Mouse (Mus musculus): ENCODE measurements around the gene Usp3. TPM values are rescaled to one million over a fixed set of nuclear protein-coding genes. Genes with fewer than 3 reads are reported as not detected.

The Usp3 gene
- polyA plus RNA-seq, 1 experiment from 2014 or later, result 104 TPM

- 76% methylated on average over 12 of the region's 12 CpGs for WGBS
- H3K36me3 ChIP-seq (ENCODE audit: control insufficient read depth, insufficient read depth, low read length), result no peaks in the 10 kb centered on the region
- no peak overlapping the region for H3K9ac ChIP-seq (ENCODE audit: low read length)
- no peaks in the 10 kb centered on the region for H3K27me3 ChIP-seq (ENCODE audit: control insufficient read depth, insufficient read depth, low read length)
- H3K4me2 ChIP-seq, result no peak overlapping the region
- H3K4me1 ChIP-seq (ENCODE audit: control insufficient read depth, insufficient read depth, low read length), result no peaks in the 10 kb centered on the region
- H3K9me3 ChIP-seq (ENCODE audit: control insufficient read depth, low read length), result no peaks in the 10 kb centered on the region
- no peak overlapping the region for H3K27ac ChIP-seq (ENCODE audit: low read depth, low read length)
- DNase-seq (ENCODE audit: low spot score, missing footprints) (no peak), ATAC-seq (ENCODE audit: low FRiP score) (no peak)
- H3K4me3 ChIP-seq (ENCODE audit: low read depth, low read length), result no peak overlapping the region
These were observed 13.9 kb upstream of the Usp3 start for GRCm38 (mm10) chr9:66606851-66607250.

GRCm38 (mm10) chr9:66605876-66606750 is 13.2 kb upstream of the Usp3 start:
- no peaks in the 10 kb centered on the region for H3K4me1 ChIP-seq (ENCODE audit: control insufficient read depth, insufficient read depth, low read length)
- H3K4me2 ChIP-seq, result no peak overlapping the region
- DNase-seq (ENCODE audit: low spot score, missing footprints), result no peak
- ATAC-seq (ENCODE audit: low FRiP score), result no peak
- H3K9me3 ChIP-seq (ENCODE audit: control insufficient read depth, low read length), result no peaks in the 10 kb centered on the region
- no peak overlapping the region for H3K27ac ChIP-seq (ENCODE audit: low read depth, low read length)
- no peaks in the 10 kb centered on the region for H3K27me3 ChIP-seq (ENCODE audit: control insufficient read depth, insufficient read depth, low read length)
- no peaks in the 10 kb centered on the region for H3K36me3 ChIP-seq (ENCODE audit: control insufficient read depth, insufficient read depth, low read length)
- H3K4me3 ChIP-seq (ENCODE audit: low read depth, low read length), result no peak overlapping the region
- 89% methylated on average over 13 of the region's 13 CpGs for WGBS
- H3K9ac ChIP-seq (ENCODE audit: low read length), result no peak overlapping the region

- H3K4me3 ChIP-seq (ENCODE audit: low read depth, low read length), result no peak overlapping the region
- H3K36me3 ChIP-seq (ENCODE audit: control insufficient read depth, insufficient read depth, low read length), result no peaks in the 10 kb centered on the region
- WGBS, result 88% methylated on average over 8 of the region's 8 CpGs
- DNase-seq (ENCODE audit: low spot score, missing footprints) (no peak), ATAC-seq (ENCODE audit: low FRiP score) (no peak)
- H3K9ac ChIP-seq (ENCODE audit: low read length), result no peak overlapping the region
- no peak overlapping the region for H3K27ac ChIP-seq (ENCODE audit: low read depth, low read length)
- no peaks in the 10 kb centered on the region for H3K9me3 ChIP-seq (ENCODE audit: control insufficient read depth, low read length)
- H3K4me1 ChIP-seq (ENCODE audit: control insufficient read depth, insufficient read depth, low read length), result peaks cover 2% of the 10 kb centered on the region; the same call in 1 of the 2 replicates
- H3K27me3 ChIP-seq (ENCODE audit: control insufficient read depth, insufficient read depth, low read length), result no peaks in the 10 kb centered on the region
- H3K4me2 ChIP-seq, result no peak overlapping the region
These were observed 11.6 kb upstream of the Usp3 start for GRCm38 (mm10) chr9:66604349-66605206.

- Histone ChIP-seq H3K27ac (ENCODE audit: low read depth, low read length) (no peak overlapping the region), H3K9me3 (ENCODE audit: control insufficient read depth, low read length) (no peaks in the 10 kb centered on the region), H3K4me2 (no peak overlapping the region), H3K4me1 (ENCODE audit: control insufficient read depth, insufficient read depth, low read length) (peaks cover 3% of the 10 kb centered on the region; the same call in 1 of the 2 replicates), H3K9ac (ENCODE audit: low read length) (no peak overlapping the region), H3K27me3 (ENCODE audit: control insufficient read depth, insufficient read depth, low read length) (no peaks in the 10 kb centered on the region), H3K36me3 (ENCODE audit: control insufficient read depth, insufficient read depth, low read length) (no peaks in the 10 kb centered on the region), H3K4me3 (ENCODE audit: low read depth, low read length) (no peak overlapping the region)
- no peak for DNase-seq (ENCODE audit: low spot score, missing footprints)
- 94% methylated on average over 1 of the region's 1 CpGs for WGBS
- ATAC-seq (ENCODE audit: low FRiP score), result no peak
These were observed 11.0 kb upstream of the Usp3 start for GRCm38 (mm10) chr9:66603907-66604306.

- Histone ChIP-seq H3K4me1 (ENCODE audit: control insufficient read depth, insufficient read depth, low read length) (peaks cover 3% of the 10 kb centered on the region; the same call in 1 of the 2 replicates), H3K4me3 (ENCODE audit: low read depth, low read length) (no peak overlapping the region), H3K36me3 (ENCODE audit: control insufficient read depth, insufficient read depth, low read length) (no peaks in the 10 kb centered on the region), H3K27me3 (ENCODE audit: control insufficient read depth, insufficient read depth, low read length) (no peaks in the 10 kb centered on the region), H3K9me3 (ENCODE audit: control insufficient read depth, low read length) (no peaks in the 10 kb centered on the region), H3K9ac (ENCODE audit: low read length) (no peak overlapping the region), H3K27ac (ENCODE audit: low read depth, low read length) (no peak overlapping the region), H3K4me2 (no peak overlapping the region)
- WGBS, result 96% methylated on average over 2 of the region's 2 CpGs
- no peak for DNase-seq (ENCODE audit: low spot score, missing footprints)
- no peak for ATAC-seq (ENCODE audit: low FRiP score)
These were observed 8.1 kb upstream of the Usp3 start for GRCm38 (mm10) chr9:66601006-66601405.

GRCm38 (mm10) chr9:66600551-66600950 is 7.6 kb upstream of the Usp3 start:
- Histone ChIP-seq H3K9me3 (ENCODE audit: control insufficient read depth, low read length) (no peaks in the 10 kb centered on the region), H3K4me2 (no peak overlapping the region), H3K4me3 (ENCODE audit: low read depth, low read length) (no peak overlapping the region), H3K36me3 (ENCODE audit: control insufficient read depth, insufficient read depth, low read length) (no peaks in the 10 kb centered on the region), H3K27ac (ENCODE audit: low read depth, low read length) (no peak overlapping the region), H3K4me1 (ENCODE audit: control insufficient read depth, insufficient read depth, low read length) (peaks cover 3% of the 10 kb centered on the region; the same call in 1 of the 2 replicates), H3K9ac (ENCODE audit: low read length) (no peak overlapping the region), H3K27me3 (ENCODE audit: control insufficient read depth, insufficient read depth, low read length) (no peaks in the 10 kb centered on the region)
- ATAC-seq (ENCODE audit: low FRiP score) (no peak), DNase-seq (ENCODE audit: low spot score, missing footprints) (no peak)
- 74% methylated on average over 2 of the region's 2 CpGs for WGBS

- ATAC-seq (ENCODE audit: low FRiP score) (no peak), DNase-seq (ENCODE audit: low spot score, missing footprints) (peak; percentile 90)
- H3K4me1 ChIP-seq (ENCODE audit: control insufficient read depth, insufficient read depth, low read length), result peaks cover 3% of the 10 kb centered on the region; the same call in 1 of the 2 replicates
- H3K4me3 ChIP-seq (ENCODE audit: low read depth, low read length), result no peak overlapping the region
- no peaks in the 10 kb centered on the region for H3K9me3 ChIP-seq (ENCODE audit: control insufficient read depth, low read length)
- WGBS, result 3% methylated on average over 4 of the region's 4 CpGs
- H3K36me3 ChIP-seq (ENCODE audit: control insufficient read depth, insufficient read depth, low read length), result no peaks in the 10 kb centered on the region
- H3K27ac ChIP-seq (ENCODE audit: low read depth, low read length), result no peak overlapping the region
- H3K27me3 ChIP-seq (ENCODE audit: control insufficient read depth, insufficient read depth, low read length), result peaks cover 2% of the 10 kb centered on the region; the same call in 1 of the 2 replicates
- no peak overlapping the region for H3K9ac ChIP-seq (ENCODE audit: low read length)
- no peak overlapping the region for H3K4me2 ChIP-seq
These were observed 6.6 kb upstream of the Usp3 start for GRCm38 (mm10) chr9:66599577-66599976.

- Histone ChIP-seq H3K4me3 (ENCODE audit: low read depth, low read length) (no peak overlapping the region), H3K9me3 (ENCODE audit: control insufficient read depth, low read length) (no peaks in the 10 kb centered on the region), H3K27ac (ENCODE audit: low read depth, low read length) (no peak overlapping the region), H3K9ac (ENCODE audit: low read length) (no peak overlapping the region), H3K4me2 (no peak overlapping the region), H3K27me3 (ENCODE audit: control insufficient read depth, insufficient read depth, low read length) (peaks cover 2% of the 10 kb centered on the region; the same call in 1 of the 2 replicates), H3K4me1 (ENCODE audit: control insufficient read depth, insufficient read depth, low read length) (peaks cover 3% of the 10 kb centered on the region; the same call in 1 of the 2 replicates), H3K36me3 (ENCODE audit: control insufficient read depth, insufficient read depth, low read length) (no peaks in the 10 kb centered on the region)
- 44% methylated on average over 5 of the region's 5 CpGs for WGBS
- DNase-seq (ENCODE audit: low spot score, missing footprints), result no peak
- ATAC-seq (ENCODE audit: low FRiP score), result no peak
These were observed 5.7 kb upstream of the Usp3 start for GRCm38 (mm10) chr9:66598636-66599035.

All from midbrain, embryonic 11.5 days (tissue).